Mouse (Mus musculus): ENCODE results near the gene Etnk1. TPM values are rescaled to one million over a fixed set of nuclear protein-coding genes. Genes with fewer than 3 reads are reported as not detected.

The Etnk1 gene
- polyA plus RNA-seq, 1 experiment from 2014 or later: 24.7 TPM

Other genes starting within 250 kb of the Etnk1 start
- 1.8 and 2.3 TPM in 2 replicates for gene St8sia1, start 202.8 kb upstream of the Etnk1 start, polyA plus RNA-seq (2014; fragmentation: Nextera tagmentation; extraction: Ambion mirVana)
- gene C2cd5, start 67.1 kb upstream of the Etnk1 start, polyA plus RNA-seq (2014; fragmentation: Nextera tagmentation; extraction: Ambion mirVana): 22.0 and 24.5 TPM in 2 replicates